Mouse (Mus musculus) embryo, embryonic 9.5 days (tissue): ENCODE results near the gene Olfr639.
"Not testable (repeated sequence)": the region's sequence is repeated elsewhere in the genome, so short reads cannot be mapped to it uniquely, and the experiment has no call there.

Source experiments
- DNase-seq: peaks from one replicate; pipeline ENCODE4 v3.0.0-alpha.2; 2017; ENCODE audit errors: extremely low spot score

Gene Olfr639

DNA sequence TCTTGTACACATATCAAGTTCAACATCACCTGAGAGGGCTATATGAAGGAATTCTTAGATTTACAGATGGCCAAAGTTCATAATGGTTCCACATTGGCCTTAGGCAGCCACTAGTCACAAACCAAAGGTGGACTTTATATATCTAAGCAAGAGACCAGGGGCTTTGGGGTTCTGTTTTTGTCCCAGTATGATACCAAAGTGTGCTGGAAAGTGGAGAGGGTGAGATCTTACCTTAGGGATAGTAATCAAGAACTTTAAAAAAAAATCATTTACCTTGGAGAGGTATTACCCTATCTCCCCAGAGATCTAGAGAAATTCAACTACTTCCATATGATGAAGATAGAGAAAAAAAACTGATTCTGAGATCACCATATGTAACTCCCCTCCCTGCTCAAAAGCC is at the start of gene Olfr639:
TSS of gene Olfr639 (minus strand) at position 101 of the 400 bp plus-strand sequence.
- no peak for DNase-seq

- no peak for DNase-seq
Observed at GRCm38 (mm10) chr7:104061345-104061744, 44.2 kb upstream of the Olfr639 start, which contains the start of gene 4930516K23Rik. Gene 4930516K23Rik (minus strand): TSS chr7:104061445.

- DNase-seq = no peak
Observed at GRCm38 (mm10) chr7:104059215-104059614, 42.1 kb upstream of the Olfr639 start.

GRCm38 (mm10) chr7:104052566-104052965 is 35.5 kb upstream of the Olfr639 start, which contains the start of gene Olfr642:
Gene Olfr642 (minus strand): TSS chr7:104052666.
- DNase-seq = no peak

DNA sequence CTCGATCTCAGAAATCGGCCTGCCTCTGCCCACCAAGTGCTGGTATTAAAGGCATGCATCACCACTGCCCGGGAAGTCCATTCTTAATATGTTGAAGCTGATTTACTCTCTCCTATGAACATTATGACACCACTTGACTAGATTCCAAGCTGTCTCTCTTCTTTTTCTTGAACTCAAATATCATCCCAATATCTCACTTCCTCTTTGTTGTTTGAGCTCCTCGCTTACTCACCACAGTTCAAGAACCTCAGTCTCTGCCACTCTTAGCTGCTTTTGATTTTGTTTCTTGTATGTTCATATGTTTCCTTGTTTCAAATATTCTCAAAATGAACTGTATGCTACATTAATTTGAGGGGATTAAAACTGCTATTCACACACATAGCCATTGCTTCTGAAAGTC is 33.6 kb upstream of the Olfr639 start:
- no peak for DNase-seq

DNA sequence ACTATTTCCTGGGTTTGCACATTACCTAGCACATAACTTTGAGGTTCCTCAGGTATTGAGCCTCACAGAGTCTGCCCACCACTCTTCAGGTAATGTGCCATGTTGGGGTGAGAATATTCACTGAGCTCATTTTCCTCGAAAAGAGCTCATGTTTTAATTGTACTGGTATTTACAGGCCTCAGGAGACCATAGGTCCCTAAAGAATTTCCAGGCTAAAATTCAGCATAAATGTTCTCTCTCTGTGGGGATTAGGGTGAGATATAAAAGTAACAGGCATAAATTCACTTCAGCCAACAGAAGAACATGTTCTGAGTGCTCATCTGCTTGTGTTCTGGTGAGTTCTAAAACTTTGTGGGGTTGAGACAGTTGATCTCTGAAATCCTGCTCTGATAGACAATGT is 18.0 kb upstream of the Olfr639 start, which contains the start of gene Olfr641:
TSS of gene Olfr641 (plus strand) at position 301 of the 400 bp plus-strand sequence.
- DNase-seq = no peak

DNA sequence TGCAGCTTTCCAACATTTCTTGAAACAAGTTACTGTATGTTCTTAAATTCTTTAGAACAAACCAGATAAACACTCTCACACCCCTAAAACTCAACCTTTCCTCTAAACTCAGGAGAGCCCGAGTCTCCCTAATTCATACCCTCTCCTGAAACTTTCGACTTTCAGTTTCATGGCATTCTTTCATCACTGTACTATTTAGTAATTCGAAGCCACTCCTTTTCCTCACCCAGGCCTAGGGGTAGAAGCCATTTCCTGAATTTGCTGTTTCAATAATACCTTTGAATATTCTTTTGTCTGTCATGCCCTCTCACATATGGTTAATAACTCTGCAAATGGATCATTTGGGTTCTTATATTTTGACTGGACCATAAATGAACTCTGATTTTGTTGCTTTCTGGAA is 9.9 kb upstream of the Olfr639 start:
- no peak for DNase-seq

DNA sequence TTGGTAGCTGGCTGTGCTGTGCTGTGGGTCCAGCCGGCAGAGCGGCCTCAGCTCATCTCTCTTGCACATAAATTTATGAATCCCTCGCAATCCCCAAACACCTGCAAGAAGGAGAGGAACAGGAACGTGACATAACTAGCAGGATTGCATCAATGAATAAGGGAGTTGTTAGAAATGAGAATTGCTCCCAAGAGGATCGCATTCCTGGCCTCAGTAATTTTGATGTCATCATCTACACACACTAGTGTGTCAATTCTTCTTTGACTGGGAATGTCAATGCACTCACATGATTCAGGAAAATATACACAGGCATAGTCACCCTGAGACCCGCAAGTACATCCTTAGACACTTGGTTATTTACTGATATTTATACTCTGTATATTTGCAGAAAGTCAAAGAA is 8.4 kb upstream of the Olfr639 start, which contains the start of gene Olfr640:
TSS of gene Olfr640 (minus strand) at position 101 of the 400 bp plus-strand sequence.
- no peak for DNase-seq

- DNase-seq = no peak
Observed at GRCm38 (mm10) chr7:104021651-104022050, 4.5 kb upstream of the Olfr639 start.

GRCm38 (mm10) chr7:104018953-104019352 is 1.9 kb upstream of the Olfr639 start:
- no peak for DNase-seq

DNA sequence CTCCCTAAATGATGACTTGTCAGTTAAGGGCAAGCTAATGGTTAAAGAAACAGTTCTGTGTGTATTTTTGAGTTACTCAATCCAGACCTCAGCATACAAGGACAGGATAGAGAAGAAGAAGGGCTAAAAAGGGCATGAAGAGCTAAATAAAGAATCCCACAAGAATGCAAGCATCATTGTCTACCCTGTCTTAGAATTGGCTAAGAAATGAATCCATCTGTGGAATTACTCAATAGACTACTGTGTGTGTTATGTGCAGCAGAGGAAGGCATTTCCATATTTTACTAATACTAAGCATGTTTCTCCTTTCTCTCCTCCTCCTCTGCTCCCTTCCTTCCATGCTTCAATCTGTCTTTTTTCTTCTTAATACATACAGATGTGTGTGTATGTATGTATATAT is 18.0 kb downstream of the Olfr639 start:
- no peak for DNase-seq

DNA sequence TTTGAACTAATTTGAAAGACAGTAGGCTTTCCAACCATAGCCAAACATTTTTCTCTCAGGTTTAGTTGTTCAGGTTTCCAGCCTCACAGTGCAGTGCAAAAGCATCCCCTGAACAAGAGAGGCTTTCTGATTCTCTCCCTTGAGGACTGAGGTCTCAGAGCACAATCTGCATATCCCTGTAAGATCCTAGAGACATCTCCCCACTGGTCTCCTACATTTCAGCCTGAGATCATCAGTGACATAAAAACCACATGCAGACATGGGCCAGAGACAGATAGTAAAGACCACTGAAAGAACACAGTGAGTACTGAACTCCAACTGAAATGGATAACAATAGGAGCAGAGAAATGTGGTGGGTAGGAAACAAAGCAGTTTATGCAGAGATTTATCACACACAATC is 18.7 kb downstream of the Olfr639 start, which contains the start of gene Olfr638:
TSS of gene Olfr638 (plus strand) at position 301 of the 400 bp plus-strand sequence.
- DNase-seq = no peak

DNA sequence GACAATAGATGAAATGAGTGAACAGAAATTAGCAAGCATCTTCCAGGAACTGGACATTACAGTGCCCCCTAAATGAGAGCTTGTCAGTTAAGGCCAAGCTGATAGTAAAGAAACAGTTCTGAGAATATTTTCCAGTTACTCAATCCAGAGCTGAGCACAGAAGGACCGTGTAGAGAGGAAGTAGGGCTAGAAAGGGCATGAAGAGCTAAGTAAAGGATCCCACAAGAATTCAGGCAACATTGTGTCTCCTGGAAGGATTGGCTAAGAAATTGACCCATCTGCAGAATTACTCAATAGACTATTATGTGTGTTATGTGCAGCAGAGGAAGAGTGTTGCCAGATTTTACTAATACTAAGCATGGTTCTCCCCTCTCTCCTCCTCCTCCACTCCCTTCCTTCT is 45.3 kb downstream of the Olfr639 start:
- DNase-seq = no peak

- no peak for DNase-seq
Observed at GRCm38 (mm10) chr7:103970852-103971251, 46.3 kb downstream of the Olfr639 start, which contains the start of gene Olfr635. Gene Olfr635 (plus strand): TSS chr7:103971152.

DNA sequence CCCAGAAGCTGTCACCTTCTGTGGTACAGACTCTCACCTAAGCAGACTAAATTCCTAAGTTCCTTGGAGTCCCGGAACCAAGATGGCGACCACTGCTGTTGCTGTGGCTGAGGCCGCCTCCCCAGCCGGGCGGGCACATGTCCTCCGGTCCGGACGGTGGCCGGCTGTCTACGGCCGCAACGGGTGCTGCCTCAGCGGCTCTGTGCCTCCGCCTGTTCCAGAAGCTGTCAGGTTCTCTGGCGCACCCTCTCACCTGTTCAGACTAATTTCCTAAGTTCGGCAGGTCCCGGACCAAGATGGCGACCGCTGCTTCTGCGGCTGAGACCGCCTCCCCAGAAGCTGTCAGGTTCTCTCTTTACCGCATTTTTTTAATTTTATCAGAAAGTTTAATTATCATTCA is 50.2 kb downstream of the Olfr639 start:
- DNase-seq = not testable (repeated sequence)
